Mouse (Mus musculus) forebrain, embryonic 16.5 days (tissue): Measurements from ENCODE around the gene Capn10. TPM values are rescaled to one million over a fixed set of nuclear protein-coding genes. Genes with fewer than 3 reads are reported as not detected.
"Not testable (repeated sequence)": the region's sequence is repeated elsewhere in the genome, so short reads cannot be mapped to it uniquely, and the experiment has no call there.

ENCODE experiments used
- ATAC-seq: fragments of 200-750 bp; cut with Nextera tagmentation; 2 replicates; pipeline ENCODE4 v1.8.0; 2017; ENCODE audit warnings: mild to moderate bottlenecking, moderate library complexity
- H3K27ac ChIP-seq: fragments of 300-500 bp; sonication (generic); 2 replicates; pipeline ENCODE4 v1.5.1; 2014; ENCODE audit warnings: low read length, control low read depth
- H3K27me3 ChIP-seq: fragments of 300-500 bp; sonication (generic); replicated peaks from 2 replicates; pipeline ENCODE4 v1.6.1; 2014; ENCODE audit warnings: low read length; ENCODE audit not compliant: control insufficient read depth, insufficient read depth
- H3K36me3 ChIP-seq: fragments of 300-500 bp; sonication (generic); 2 replicates; pipeline ENCODE4 v1.6.1; 2014; ENCODE audit not compliant: control insufficient read depth, insufficient read depth
- H3K4me1 ChIP-seq: fragments of 300-500 bp; sonication (generic); replicated peaks from 2 replicates; pipeline ENCODE4 v1.6.1; 2014; ENCODE audit warnings: low read length; ENCODE audit not compliant: control insufficient read depth, insufficient read depth
- H3K4me2 ChIP-seq: fragments of 300-500 bp; sonication (generic); 2 replicates; pipeline ENCODE4 v1.6.1; 2014; ENCODE audit warnings: mild to moderate bottlenecking, low read length, control low read depth
- H3K4me3 ChIP-seq: fragments of 300-500 bp; sonication (generic); replicated peaks from 2 replicates; pipeline ENCODE4 v1.5.1; 2014; ENCODE audit warnings: mild to moderate bottlenecking, low read length, control low read depth
- H3K9ac ChIP-seq: fragments of 300-500 bp; sonication (generic); replicated peaks from 2 replicates; pipeline ENCODE4 v1.6.1; 2014; ENCODE audit warnings: low read depth, low read length, control low read depth
- H3K9me3 ChIP-seq: fragments of 300-500 bp; sonication (generic); 2 replicates; pipeline ENCODE4 v1.6.1; 2016; ENCODE audit warnings: low read length; ENCODE audit not compliant: control insufficient read depth
- WGBS: fragments of 180-500 bp; shearing (Covaris S2); extraction: QIAGEN DNeasy Blood & Tissue Kit; methylation state at CpG from one replicate; pipeline ENCODE4 v1.1.7; 2014; 5-methylcytosine and 5-hydroxymethylcytosine counted together
- polyA plus RNA-seq: library from polyadenylated mRNA; unstranded; fragments of >200 nt; fragmentation: Nextera tagmentation; extraction: Ambion mirVana; gene quantifications from 2 replicates; pipeline ENCODE4 v1.2.1, GENCODE M21; 2015

The Capn10 gene
- polyA plus RNA-seq, 1 experiment from 2014 or later: 65.5 TPM

- peaks cover 3% of the 10 kb centered on the region; the same call in 1 of the 2 replicates for H3K36me3 ChIP-seq
- H3K27ac ChIP-seq: no peak overlapping the region
- no peak overlapping the region for H3K4me3 ChIP-seq
- H3K4me2 ChIP-seq: no peak overlapping the region
- ATAC-seq: no peak
- WGBS: 71% methylated on average over 2 of the region's 2 CpGs
- H3K9me3 ChIP-seq: no peaks in the 10 kb centered on the region
- H3K4me1 ChIP-seq: no peaks in the 10 kb centered on the region
- no peaks in the 10 kb centered on the region for H3K27me3 ChIP-seq
- H3K9ac ChIP-seq: no peak overlapping the region
These were observed 19.5 kb downstream of the Capn10 start for GRCm38 (mm10) chr1:92953641-92954040.

GRCm38 (mm10) chr1:92956571-92957335, 22.6 kb downstream of the Capn10 start:
- peak; percentile 47; the same call in 1 of the 2 replicates for ATAC-seq
- not testable (repeated sequence) for H3K27ac ChIP-seq, H3K9me3 ChIP-seq, H3K4me3 ChIP-seq, H3K27me3 ChIP-seq, H3K36me3 ChIP-seq, H3K4me1 ChIP-seq, H3K9ac ChIP-seq
- H3K4me2 ChIP-seq: peak overlapping the region; percentile 40
- 9% methylated on average over 11 of the region's 11 CpGs for WGBS

- ATAC-seq: no peak
- Histone ChIP-seq H3K4me1 (no peaks in the 10 kb centered on the region), H3K9me3 (no peaks in the 10 kb centered on the region), H3K9ac (no peak overlapping the region), H3K36me3 (no peaks in the 10 kb centered on the region), H3K27me3 (no peaks in the 10 kb centered on the region), H3K4me3 (no peak overlapping the region), H3K4me2 (no peak overlapping the region), H3K27ac (no peak overlapping the region)
- WGBS: 88% methylated on average over 1 of the region's 1 CpGs
These were observed 24.8 kb downstream of the Capn10 start for GRCm38 (mm10) chr1:92958999-92959398.

GRCm38 (mm10) chr1:92970791-92971190, 36.6 kb downstream of the Capn10 start:
- H3K9me3 ChIP-seq: not testable (repeated sequence)

GRCm38 (mm10) chr1:92971879-92972795, 38.0 kb downstream of the Capn10 start:
- Histone ChIP-seq H3K9ac (no peak overlapping the region), H3K27me3 (no peaks in the 10 kb centered on the region), H3K36me3 (no peaks in the 10 kb centered on the region), H3K4me1 (no peaks in the 10 kb centered on the region), H3K9me3 (no peaks in the 10 kb centered on the region), H3K4me3 (no peak overlapping the region), H3K27ac (no peak overlapping the region), H3K4me2 (no peak overlapping the region)
- ATAC-seq: no peak
- 91% methylated on average over 7 of the region's 7 CpGs for WGBS

More at GRCm38 (mm10) chr1:92970791-92971190, 36.6 kb downstream of the Capn10 start:
- not testable (repeated sequence) for H3K4me1 ChIP-seq, H3K27ac ChIP-seq, H3K4me2 ChIP-seq, ATAC-seq, H3K27me3 ChIP-seq, H3K9ac ChIP-seq, H3K4me3 ChIP-seq, H3K36me3 ChIP-seq
- WGBS: 85% methylated on average over 6 of the region's 6 CpGs

- no peaks in the 10 kb centered on the region for H3K9me3 ChIP-seq
- H3K4me3 ChIP-seq: no peak overlapping the region
- H3K4me2 ChIP-seq: no peak overlapping the region
- H3K27ac ChIP-seq: no peak overlapping the region
- H3K36me3 ChIP-seq: no peaks in the 10 kb centered on the region
- no peaks in the 10 kb centered on the region for H3K4me1 ChIP-seq
- H3K27me3 ChIP-seq: no peaks in the 10 kb centered on the region
- no peak for ATAC-seq
- 71% methylated on average over 1 of the region's 1 CpGs for WGBS
- H3K9ac ChIP-seq: no peak overlapping the region
These were observed 38.7 kb downstream of the Capn10 start for GRCm38 (mm10) chr1:92972854-92973253.

GRCm38 (mm10) chr1:92976141-92976566, 42.0 kb downstream of the Capn10 start:
- H3K27ac ChIP-seq: no peak overlapping the region
- H3K9ac ChIP-seq: no peak overlapping the region
- ATAC-seq: no peak
- H3K27me3 ChIP-seq: no peaks in the 10 kb centered on the region
- WGBS: 73% methylated on average over 6 of the region's 6 CpGs
- H3K4me2 ChIP-seq: no peak overlapping the region
- no peaks in the 10 kb centered on the region for H3K4me1 ChIP-seq
- H3K4me3 ChIP-seq: no peak overlapping the region
- H3K9me3 ChIP-seq: no peaks in the 10 kb centered on the region
- H3K36me3 ChIP-seq: no peaks in the 10 kb centered on the region

- H3K27ac ChIP-seq: no peak overlapping the region
- H3K9me3 ChIP-seq: no peaks in the 10 kb centered on the region
- no peak for ATAC-seq
- no peaks in the 10 kb centered on the region for H3K36me3 ChIP-seq
- no peaks in the 10 kb centered on the region for H3K27me3 ChIP-seq
- 51% methylated on average over 7 of the region's 7 CpGs for WGBS
- no peaks in the 10 kb centered on the region for H3K4me1 ChIP-seq
- H3K9ac ChIP-seq: no peak overlapping the region
- H3K4me3 ChIP-seq: no peak overlapping the region
- H3K4me2 ChIP-seq: no peak overlapping the region
These were observed 44.5 kb downstream of the Capn10 start for GRCm38 (mm10) chr1:92978645-92979044.

GRCm38 (mm10) chr1:92979073-92979602, 45.0 kb downstream of the Capn10 start:
- 31% methylated on average over 11 of the region's 11 CpGs for WGBS
- H3K4me3 ChIP-seq: no peak overlapping the region
- no peaks in the 10 kb centered on the region for H3K9me3 ChIP-seq
- H3K9ac ChIP-seq: no peak overlapping the region
- no peaks in the 10 kb centered on the region for H3K27me3 ChIP-seq
- H3K4me1 ChIP-seq: no peaks in the 10 kb centered on the region
- no peak overlapping the region for H3K4me2 ChIP-seq
- no peaks in the 10 kb centered on the region for H3K36me3 ChIP-seq
- no peak overlapping the region for H3K27ac ChIP-seq
- 0 out of 2 replicates have a peak, but pooled peaks have one; percentile 20 for ATAC-seq
